Comparison of ENCODE assay signal across 34 mouse cellular contexts in the genomic region with DNA sequence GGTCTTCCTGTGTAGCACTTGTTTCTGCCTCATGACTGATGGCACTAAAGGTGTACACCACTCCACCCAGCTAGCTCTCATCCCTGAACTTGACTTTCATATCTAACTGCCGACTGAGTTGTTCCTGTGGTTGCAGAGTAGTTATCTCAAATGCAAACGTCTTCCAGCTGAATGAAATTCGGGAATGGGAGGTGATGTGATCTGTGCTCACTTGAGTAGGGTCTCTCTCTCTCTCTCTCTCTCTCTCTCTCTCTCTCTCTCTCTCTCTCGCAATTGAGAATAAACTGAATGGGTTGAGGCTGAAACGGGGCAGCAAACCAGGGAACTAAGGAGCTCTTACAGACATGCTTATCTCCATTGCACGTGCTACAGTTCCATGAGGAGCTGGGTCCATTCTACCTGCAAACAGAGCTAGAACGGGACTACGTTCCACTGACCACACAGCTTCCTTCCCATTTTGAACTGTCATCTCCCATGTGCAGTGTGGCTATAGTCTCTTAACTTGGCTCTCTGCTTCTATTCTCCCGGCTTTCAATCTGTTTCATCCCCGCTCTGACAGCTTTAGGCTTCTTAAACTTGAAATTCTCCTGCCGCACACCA.
"Had no signal": no experiment of that assay in that cellular context is flagged by ENCODE, and none has a peak within 500 bp of the region (broad histone marks: within the 10 kb centered on the region; RNA-seq: fewer than 3 reads in every experiment).

No protein-coding gene starts in this region.

- H3K9ac ChIP-seq: heart, embryonic 12.5 days; heart, embryonic 13.5 days; heart, embryonic 15.5 days; hindbrain, embryonic 12.5 days; hindbrain, embryonic 13.5 days; hindbrain, embryonic 14.5 days; hindbrain, embryonic 15.5 days; intestine, embryonic 15.5 days; kidney, embryonic 15.5 days had no signal

- H3K4me2 ChIP-seq: heart, embryonic 11.5 days; heart, embryonic 12.5 days; heart, embryonic 13.5 days; heart, embryonic 15.5 days; hindbrain, embryonic 12.5 days; hindbrain, embryonic 13.5 days; hindbrain, embryonic 14.5 days; hindbrain, embryonic 15.5 days; intestine, embryonic 15.5 days; kidney, embryonic 15.5 days had no signal

- H3K27me3 ChIP-seq: heart, embryonic 12.5 days; heart, embryonic 13.5 days; heart, embryonic 15.5 days; hindbrain, embryonic 12.5 days; hindbrain, embryonic 13.5 days; hindbrain, embryonic 15.5 days; intestine, embryonic 15.5 days; kidney, embryonic 15.5 days had no signal

- H3K4me1 ChIP-seq: heart, embryonic 15.5 days; hindbrain, embryonic 12.5 days; hindbrain, embryonic 13.5 days; intestine, embryonic 15.5 days had no signal

- H3K27ac ChIP-seq: heart, embryonic 13.5 days; heart, embryonic 15.5 days; hindbrain, embryonic 10.5 days; hindbrain, embryonic 12.5 days; hindbrain, embryonic 13.5 days; hindbrain, embryonic 14.5 days; hindbrain, embryonic 15.5 days; intestine, embryonic 15.5 days; kidney, embryonic 15.5 days; kidney, postnatal 0 days; layer of hippocampus, adult 2 months; left cerebral cortex, adult 2 months had no signal

- H3K4me3 ChIP-seq: heart, embryonic 12.5 days; heart, embryonic 13.5 days; heart, embryonic 15.5 days; hindbrain, embryonic 10.5 days; hindbrain, embryonic 12.5 days; hindbrain, embryonic 13.5 days; hindbrain, embryonic 15.5 days; intestine, embryonic 15.5 days; kidney, embryonic 15.5 days; layer of hippocampus, adult 2 months; left cerebral cortex, adult 2 months had no signal

- ATAC-seq: hindbrain, embryonic 16.5 days; inflammation-experienced regulatory T-cells, adult 6 months; intestine, embryonic 15.5 days; intestine, embryonic 16.5 days; intestine, postnatal 0 days had no signal

- DNase-seq: heart, postnatal 10 days; heart, postnatal 14 days; heart, postnatal 36 days; heart, postnatal 4 days; kidney, adult 11 months; kidney, adult 18-20 months; kidney, adult 2 months; kidney, adult 8-10 months; kidney, adult 9 months; kidney, postnatal 10 days; kidney, postnatal 14 days; kidney, postnatal 25 days; kidney, postnatal 36 days; kidney, postnatal 4 days; layer of hippocampus, adult 9-11 months; layer of hippocampus, postnatal 36 days had no signal

- H3K9me3 ChIP-seq: heart, embryonic 12.5 days; heart, embryonic 15.5 days; hindbrain, embryonic 10.5 days; hindbrain, embryonic 12.5 days; hindbrain, embryonic 13.5 days; hindbrain, embryonic 15.5 days; intestine, embryonic 15.5 days; kidney, embryonic 15.5 days had no signal

- H3K36me3 ChIP-seq: heart, embryonic 15.5 days; hindbrain, embryonic 10.5 days; hindbrain, embryonic 12.5 days; hindbrain, embryonic 13.5 days; hindbrain, embryonic 15.5 days; intestine, embryonic 15.5 days; kidney, embryonic 15.5 days had no signal
